Mouse (Mus musculus) hindbrain, embryonic 16.5 days (tissue): ENCODE measurements around the gene Naa40. TPM values are rescaled to one million over a fixed set of nuclear protein-coding genes. Genes with fewer than 3 reads are reported as not detected.

Experiments used
- ATAC-seq: fragments of 200-750 bp; cut with Nextera tagmentation; 2 replicates; pipeline ENCODE4 v1.8.0; 2017; ENCODE audit warnings: moderate TSS enrichment, moderate library complexity
- H3K27ac ChIP-seq: fragments of 300-500 bp; sonication (generic); 2 replicates; pipeline ENCODE4 v1.5.1; 2014; ENCODE audit warnings: low read depth, mild to moderate bottlenecking, control low read depth, low read length, moderate library complexity
- H3K27me3 ChIP-seq: fragments of 300-500 bp; sonication (generic); replicated peaks from 2 replicates; pipeline ENCODE4 v1.6.1; 2014; ENCODE audit warnings: low read length; ENCODE audit not compliant: control insufficient read depth, insufficient read depth
- H3K36me3 ChIP-seq: fragments of 300-500 bp; sonication (generic); 2 replicates; pipeline ENCODE4 v1.6.1; 2014; ENCODE audit warnings: mild to moderate bottlenecking, low read length, moderate library complexity, mixed read lengths; ENCODE audit not compliant: control insufficient read depth, insufficient read depth
- H3K4me1 ChIP-seq: fragments of 300-500 bp; sonication (generic); 2 replicates; pipeline ENCODE4 v1.6.1; 2014; ENCODE audit warnings: low read depth, low read length; ENCODE audit not compliant: control insufficient read depth, insufficient read depth
- H3K4me2 ChIP-seq: fragments of 300-500 bp; sonication (generic); 2 replicates; pipeline ENCODE4 v1.6.1; 2014; ENCODE audit warnings: mild to moderate bottlenecking, low read length, control low read depth, moderate library complexity
- H3K4me3 ChIP-seq: fragments of 300-500 bp; sonication (generic); 2 replicates; pipeline ENCODE4 v1.5.1; 2014; ENCODE audit warnings: mild to moderate bottlenecking, low read length, control low read depth, moderate library complexity
- H3K9ac ChIP-seq: fragments of 300-500 bp; sonication (generic); 2 replicates; pipeline ENCODE4 v1.6.1; 2014; ENCODE audit warnings: low read depth, mild to moderate bottlenecking, control low read depth, low read length, moderate library complexity
- H3K9me3 ChIP-seq: fragments of 300-500 bp; sonication (generic); 2 replicates; pipeline ENCODE4 v1.6.1; 2014; ENCODE audit warnings: mild to moderate bottlenecking, low read length, moderate library complexity; ENCODE audit not compliant: control insufficient read depth
- WGBS: fragments of 180-500 bp; shearing (Covaris S2); extraction: QIAGEN DNeasy Blood & Tissue Kit; methylation state at CpG from one replicate; pipeline ENCODE4 v1.1.7; 2014; 5-methylcytosine and 5-hydroxymethylcytosine counted together
- polyA plus RNA-seq: library from polyadenylated mRNA; unstranded; fragments of >200 nt; fragmentation: Nextera tagmentation; extraction: Ambion mirVana; gene quantifications from 2 replicates; pipeline ENCODE4 v1.2.1, GENCODE M21; 2015

The Naa40 gene
- polyA plus RNA-seq, 1 experiment from 2014 or later = 60.6 TPM

GRCm38 (mm10) chr19:7240291-7240690 is 692 bp downstream of the Naa40 start:
- peaks cover 12% of the 10 kb centered on the region for H3K4me1 ChIP-seq
- peak overlapping the region; percentile 95 for H3K4me2 ChIP-seq
- peak overlapping the region; percentile 75 for H3K27ac ChIP-seq
- ATAC-seq = peak; percentile 1; the same call in 1 of the 2 replicates
- 0 out of 2 replicates have a peak, but pooled peaks cover 3% of the 10 kb centered on the region for H3K36me3 ChIP-seq
- no peaks in the 10 kb centered on the region for H3K9me3 ChIP-seq
- peak overlapping the region; percentile 78 for H3K9ac ChIP-seq
- H3K4me3 ChIP-seq = peak overlapping the region; percentile 55
- no peaks in the 10 kb centered on the region for H3K27me3 ChIP-seq
- 2% methylated on average over 13 of the region's 13 CpGs for WGBS

- H3K27ac ChIP-seq = no peak overlapping the region
- peak overlapping the region; percentile 95 for H3K4me2 ChIP-seq
- no peak for ATAC-seq
- H3K27me3 ChIP-seq = no peaks in the 10 kb centered on the region
- no peaks in the 10 kb centered on the region for H3K9me3 ChIP-seq
- 90% methylated on average over 3 of the region's 3 CpGs for WGBS
- H3K4me3 ChIP-seq = peak overlapping the region; percentile 55
- H3K9ac ChIP-seq = peak overlapping the region; percentile 78
- H3K4me1 ChIP-seq = peaks cover 12% of the 10 kb centered on the region
- 0 out of 2 replicates have a peak, but pooled peaks cover 3% of the 10 kb centered on the region for H3K36me3 ChIP-seq
Observed at GRCm38 (mm10) chr19:7239574-7239973, 1.4 kb downstream of the Naa40 start.

- H3K27ac ChIP-seq = no peak overlapping the region
- H3K9me3 ChIP-seq = no peaks in the 10 kb centered on the region
- no peaks in the 10 kb centered on the region for H3K27me3 ChIP-seq
- H3K4me1 ChIP-seq = peaks cover 12% of the 10 kb centered on the region
- no peak overlapping the region for H3K4me2 ChIP-seq
- ATAC-seq = no peak
- peaks cover 8% of the 10 kb centered on the region; the same call in 1 of the 2 replicates for H3K36me3 ChIP-seq
- H3K4me3 ChIP-seq = no peak overlapping the region
- H3K9ac ChIP-seq = no peak overlapping the region
- WGBS = 75% methylated on average over 4 of the region's 4 CpGs
Observed at GRCm38 (mm10) chr19:7236742-7237141, 4.2 kb downstream of the Naa40 start.

GRCm38 (mm10) chr19:7236011-7236410 is 5.0 kb downstream of the Naa40 start:
- no peaks in the 10 kb centered on the region for H3K27me3 ChIP-seq
- H3K36me3 ChIP-seq = peaks cover 8% of the 10 kb centered on the region; the same call in 1 of the 2 replicates
- H3K4me2 ChIP-seq = no peak overlapping the region
- WGBS = 79% methylated on average over 2 of the region's 2 CpGs
- no peak overlapping the region for H3K4me3 ChIP-seq
- peaks cover 12% of the 10 kb centered on the region for H3K4me1 ChIP-seq
- ATAC-seq = no peak
- H3K27ac ChIP-seq = no peak overlapping the region
- no peaks in the 10 kb centered on the region for H3K9me3 ChIP-seq
- H3K9ac ChIP-seq = no peak overlapping the region

GRCm38 (mm10) chr19:7235461-7235860 is 5.5 kb downstream of the Naa40 start:
- Histone ChIP-seq H3K4me3 (no peak overlapping the region), H3K27ac (no peak overlapping the region; the same call in 1 of the 2 replicates), H3K36me3 (peaks cover 8% of the 10 kb centered on the region; the same call in 1 of the 2 replicates), H3K9ac (no peak overlapping the region; the same call in 1 of the 2 replicates), H3K4me1 (peaks cover 12% of the 10 kb centered on the region), H3K27me3 (no peaks in the 10 kb centered on the region), H3K4me2 (no peak overlapping the region), H3K9me3 (no peaks in the 10 kb centered on the region)
- ATAC-seq = no peak
- 93% methylated on average over 9 of the region's 9 CpGs for WGBS

- Histone ChIP-seq H3K9me3 (no peaks in the 10 kb centered on the region), H3K4me2 (no peak overlapping the region), H3K36me3 (peaks cover 11% of the 10 kb centered on the region), H3K4me3 (no peak overlapping the region), H3K4me1 (peaks cover 6% of the 10 kb centered on the region), H3K27me3 (no peaks in the 10 kb centered on the region), H3K27ac (no peak overlapping the region), H3K9ac (no peak overlapping the region)
- ATAC-seq = peak; percentile 91
- 49% methylated on average over 8 of the region's 8 CpGs for WGBS
Observed at GRCm38 (mm10) chr19:7234537-7235221, 6.3 kb downstream of the Naa40 start.

GRCm38 (mm10) chr19:7226511-7226914 is 14.5 kb downstream of the Naa40 start:
- no peaks in the 10 kb centered on the region for H3K9me3 ChIP-seq
- H3K36me3 ChIP-seq = peaks cover 26% of the 10 kb centered on the region

GRCm38 (mm10) chr19:7225096-7225690 is 15.8 kb downstream of the Naa40 start:
- H3K27me3 ChIP-seq = no peaks in the 10 kb centered on the region
- no peak overlapping the region for H3K9ac ChIP-seq
- no peaks in the 10 kb centered on the region for H3K4me1 ChIP-seq
- no peak overlapping the region for H3K27ac ChIP-seq
- no peak overlapping the region for H3K4me2 ChIP-seq
- no peak overlapping the region for H3K4me3 ChIP-seq
- ATAC-seq = no peak
- peaks cover 26% of the 10 kb centered on the region for H3K36me3 ChIP-seq
- 86% methylated on average over 9 of the region's 9 CpGs for WGBS
- H3K9me3 ChIP-seq = no peaks in the 10 kb centered on the region

More at GRCm38 (mm10) chr19:7226511-7226914, 14.5 kb downstream of the Naa40 start:
- Histone ChIP-seq H3K4me3 (no peak overlapping the region), H3K27ac (no peak overlapping the region), H3K4me1 (no peaks in the 10 kb centered on the region), H3K27me3 (no peaks in the 10 kb centered on the region), H3K4me2 (no peak overlapping the region), H3K9ac (no peak overlapping the region)
- WGBS = 74% methylated on average over 6 of the region's 6 CpGs
- ATAC-seq = no peak

- peaks cover 18% of the 10 kb centered on the region for H3K36me3 ChIP-seq
- H3K27me3 ChIP-seq = no peaks in the 10 kb centered on the region
- no peak overlapping the region for H3K27ac ChIP-seq
- no peak for ATAC-seq
- WGBS = 91% methylated on average over 3 of the region's 3 CpGs
- no peak overlapping the region for H3K4me3 ChIP-seq
- no peaks in the 10 kb centered on the region for H3K9me3 ChIP-seq
- no peaks in the 10 kb centered on the region for H3K4me1 ChIP-seq
- no peak overlapping the region for H3K9ac ChIP-seq
- no peak overlapping the region for H3K4me2 ChIP-seq
Observed at GRCm38 (mm10) chr19:7224253-7224652, 16.7 kb downstream of the Naa40 start.
